Mouse (Mus musculus) neutrophil, adult 65 days (primary cell): ENCODE data around the gene Ccdc88a. TPM values are rescaled to one million over a fixed set of nuclear protein-coding genes. Genes with fewer than 3 reads are reported as not detected.

Source experiments
- total RNA-seq: library from RNA; stranded (reverse); gene quantifications from 2 replicates; pipeline ENCODE4 v1.2.4, GENCODE M21; 2023

The Ccdc88a gene
- total RNA-seq = 18.6 and 33.4 TPM in 2 replicates

DNA sequence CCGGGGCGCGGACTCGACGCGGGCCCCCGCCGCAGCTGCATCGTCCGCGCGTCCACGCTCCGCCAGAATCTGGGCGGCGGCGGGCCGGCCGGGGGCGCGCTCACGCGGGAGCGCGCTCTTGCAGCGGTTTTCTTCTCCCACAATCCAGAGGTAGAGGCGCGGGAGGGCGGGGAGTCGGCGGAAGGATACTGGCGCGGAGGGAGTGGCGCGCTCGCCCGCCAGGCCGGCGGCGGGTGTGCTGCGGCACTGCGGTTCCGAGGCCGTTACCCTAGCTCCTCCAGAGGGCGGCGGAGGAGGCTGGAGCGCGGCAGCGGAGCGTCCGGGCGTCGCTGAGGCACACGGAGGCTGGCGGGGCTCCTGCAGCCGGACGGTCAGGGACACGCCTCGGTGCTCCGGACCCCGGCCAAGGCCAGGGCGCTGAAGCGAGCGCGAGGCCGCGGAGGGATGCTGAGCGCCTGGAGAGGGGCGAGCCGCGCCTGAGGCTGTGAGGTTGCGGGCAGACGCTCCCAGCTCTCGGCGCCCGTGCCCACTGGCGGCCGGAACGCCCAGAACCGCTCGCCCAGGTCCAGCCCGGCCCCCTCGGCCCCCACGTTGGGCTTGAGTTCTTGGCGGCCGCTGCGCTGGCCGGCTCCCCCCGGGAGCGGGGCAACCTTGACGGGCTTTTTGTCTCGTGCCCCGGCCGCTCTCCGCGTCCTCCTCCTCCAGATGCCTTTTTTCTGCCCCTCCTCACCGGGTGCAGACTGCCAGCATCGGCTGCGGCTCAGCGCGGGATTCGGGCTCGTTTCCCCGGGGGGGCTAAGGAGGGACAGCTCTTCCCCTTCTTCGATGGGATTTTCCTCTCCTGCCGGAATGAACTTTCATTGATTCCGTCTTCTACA, at the start of gene Ccdc88a:
Gene Ccdc88a, plus strand, starts transcription at position 263 of the 878 bp plus-strand sequence.

GRCm38 (mm10) chr11:29514682-29515412, 141.4 kb downstream of the Ccdc88a start, which contains the start of gene Prorsd1:
TSS of gene Prorsd1 (minus strand) at chr11:29515033.

GRCm38 (mm10) chr11:29525988-29526794, 152.7 kb downstream of the Ccdc88a start, which contains the start of gene Mtif2:
TSS of gene Mtif2 (plus strand) at chr11:29526408.

GRCm38 (mm10) chr11:29547752-29548503, 174.5 kb downstream of the Ccdc88a start, which contains the start of the genes Clhc1 and Rps27a:
TSS of gene Clhc1 (plus strand) at chr11:29547950.
TSS of gene Rps27a (minus strand) at chr11:29548109.

Other genes with a start within 250 kb of the Ccdc88a start
- gene Pnpt1, start 242.9 kb upstream of the Ccdc88a start, total RNA-seq = 9.7 and 12.2 TPM in 2 replicates
- 108 and 120 TPM in 2 replicates for gene Ppp4r3b, start 200.8 kb upstream of the Ccdc88a start, total RNA-seq
- 15.1 and 15.7 TPM in 2 replicates for gene Cfap36, start 126.2 kb upstream of the Ccdc88a start, total RNA-seq
- 20.3 and 22.9 TPM in 2 replicates for gene Prorsd1, start 141.4 kb downstream of the Ccdc88a start, total RNA-seq
- 8.3 and 9.0 TPM in 2 replicates for gene Mtif2, start 152.8 kb downstream of the Ccdc88a start, total RNA-seq
- gene Clhc1, start 174.3 kb downstream of the Ccdc88a start, total RNA-seq = 0.18 TPM in 1 of 2 replicates, not detected in the other
- gene Rps27a, start 174.5 kb downstream of the Ccdc88a start, total RNA-seq = 786 and 909 TPM in 2 replicates